Mouse (Mus musculus): ENCODE measurements around the gene Ythdf2.
"Not testable (repeated sequence)": the region's sequence is repeated elsewhere in the genome, so short reads cannot be mapped to it uniquely, and the experiment has no call there.

Ythdf2 gene

DNA sequence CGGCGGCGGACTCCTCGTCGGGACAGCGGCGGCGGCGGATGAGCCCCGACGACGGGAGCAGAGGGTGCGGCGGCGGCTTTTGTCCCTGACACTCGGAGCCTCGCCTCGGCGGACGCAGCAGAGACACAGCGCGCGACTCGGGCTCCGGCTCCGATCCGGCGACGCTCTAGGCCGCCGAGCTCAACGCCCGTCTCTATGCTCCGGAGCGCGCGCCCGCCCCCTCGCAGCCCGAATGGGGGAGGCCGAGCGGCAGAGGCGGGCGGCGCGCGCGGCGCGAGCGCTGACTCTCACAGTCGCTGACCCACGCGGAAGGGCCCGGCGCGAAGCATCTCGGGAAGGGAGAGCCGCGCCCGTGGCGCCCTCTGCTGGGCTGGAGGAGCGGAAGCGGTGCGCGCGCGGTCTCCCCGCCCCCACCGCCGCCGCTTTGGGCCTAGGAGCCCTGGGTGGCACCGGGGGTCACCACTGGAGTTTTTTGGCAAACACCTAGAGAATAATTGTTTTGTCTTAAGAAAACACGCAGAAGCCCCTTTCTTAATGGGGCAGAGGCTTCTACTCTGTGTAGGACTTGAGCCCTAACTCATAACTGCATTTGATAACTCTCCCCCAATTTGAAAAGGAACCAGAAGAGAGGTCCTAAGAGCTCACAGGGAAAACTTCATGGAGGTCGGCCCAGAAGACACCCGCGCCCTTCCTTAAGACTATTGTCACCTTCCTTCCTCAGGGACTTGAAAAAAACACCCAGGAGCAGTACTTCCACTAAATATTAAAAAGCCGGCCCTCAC lies at the start of gene Ythdf2:
Gene Ythdf2, minus strand, starts transcription at position 351 of the 782 bp plus-strand sequence.
- DNase-seq: peak; percentile 99

DNA sequence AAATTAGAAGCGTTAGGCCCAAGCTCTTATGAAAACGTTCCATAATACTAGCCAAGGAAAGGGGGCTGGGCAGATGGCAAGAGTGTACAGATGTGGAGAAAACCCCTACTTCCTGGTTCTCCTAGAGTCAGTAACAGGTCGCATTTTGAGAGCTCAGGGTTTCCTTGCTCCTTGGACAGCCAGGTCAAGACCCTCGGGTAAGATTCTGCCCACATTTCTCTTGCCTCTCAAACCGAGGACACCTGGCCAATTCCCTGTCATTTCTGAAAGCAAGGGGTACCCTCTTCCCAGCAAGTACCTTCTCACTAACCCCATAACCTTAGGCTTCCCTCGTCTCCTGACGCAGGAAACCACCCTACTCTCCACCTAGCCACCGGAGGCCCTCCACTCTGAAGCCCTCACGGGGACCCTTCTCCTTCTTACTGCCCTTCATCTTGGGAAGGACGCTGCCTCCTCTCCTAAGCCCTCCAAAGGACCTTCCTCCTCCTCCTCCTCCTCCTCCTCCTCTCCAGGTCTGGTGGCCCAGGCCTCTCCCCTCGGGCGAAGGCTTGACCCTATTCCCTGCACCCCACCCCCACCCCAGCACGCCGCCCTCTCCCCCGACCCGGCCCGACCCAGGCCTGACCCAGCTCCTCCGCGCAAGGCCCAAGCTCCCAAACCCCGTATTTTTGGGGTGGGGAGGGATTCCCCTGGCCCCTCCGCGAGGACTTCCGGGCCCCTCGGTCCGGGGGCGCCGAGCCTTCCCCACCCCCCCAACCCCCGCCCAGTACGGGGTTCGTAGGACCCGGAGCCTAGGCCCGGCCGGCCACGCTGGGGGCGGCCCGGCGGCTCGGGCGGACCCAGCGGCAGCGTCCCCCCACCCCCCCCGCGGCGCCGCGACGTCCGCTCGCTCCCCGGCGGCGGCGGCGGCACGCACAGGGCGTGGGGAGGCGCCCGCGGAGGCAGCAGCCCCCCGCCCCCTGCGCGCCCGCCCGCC lies 48.6 kb upstream of the Ythdf2 start:
- peak; percentile 16 to 73 for DNase-seq

DNA sequence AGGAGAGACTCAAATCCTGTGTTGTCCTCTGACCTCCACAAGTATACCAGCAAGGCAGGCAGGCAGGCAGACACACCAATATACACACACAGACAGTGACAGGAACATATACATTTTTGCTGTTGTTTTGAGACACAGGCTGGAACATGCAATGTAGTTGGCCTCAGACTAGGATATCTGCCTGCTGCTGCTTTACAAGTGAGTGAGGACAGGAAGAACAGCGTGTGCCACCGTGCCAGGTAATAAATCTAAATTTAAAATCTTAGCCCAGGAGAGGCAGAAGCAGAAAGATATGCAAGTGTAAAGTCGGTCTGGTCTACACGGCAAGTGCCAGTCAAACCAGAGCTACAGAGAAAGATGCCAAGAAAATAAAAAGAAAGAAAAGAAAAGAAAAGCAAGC lies 47.1 kb upstream of the Ythdf2 start:
- no peak for DNase-seq

DNA sequence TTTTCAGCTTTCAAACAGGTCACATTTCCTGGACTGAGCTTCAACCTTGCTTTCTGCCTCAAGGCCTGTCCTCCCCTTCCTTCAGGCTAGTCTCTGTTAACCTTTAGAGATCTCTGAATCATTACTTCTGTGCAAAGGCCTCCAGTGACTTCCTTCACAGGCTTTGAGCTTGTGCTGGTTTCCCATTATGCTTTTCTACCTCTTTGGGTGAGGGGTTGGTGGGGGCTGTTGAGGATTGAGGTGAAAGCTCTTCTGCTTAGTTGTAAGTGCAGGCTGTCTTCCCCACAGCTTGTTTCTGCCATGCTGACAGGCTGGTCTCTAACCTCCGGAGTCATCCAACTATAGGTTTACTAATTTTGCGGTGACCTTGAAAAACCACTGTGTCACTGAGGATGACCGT lies 44.3 kb upstream of the Ythdf2 start:
- no peak for DNase-seq

DNA sequence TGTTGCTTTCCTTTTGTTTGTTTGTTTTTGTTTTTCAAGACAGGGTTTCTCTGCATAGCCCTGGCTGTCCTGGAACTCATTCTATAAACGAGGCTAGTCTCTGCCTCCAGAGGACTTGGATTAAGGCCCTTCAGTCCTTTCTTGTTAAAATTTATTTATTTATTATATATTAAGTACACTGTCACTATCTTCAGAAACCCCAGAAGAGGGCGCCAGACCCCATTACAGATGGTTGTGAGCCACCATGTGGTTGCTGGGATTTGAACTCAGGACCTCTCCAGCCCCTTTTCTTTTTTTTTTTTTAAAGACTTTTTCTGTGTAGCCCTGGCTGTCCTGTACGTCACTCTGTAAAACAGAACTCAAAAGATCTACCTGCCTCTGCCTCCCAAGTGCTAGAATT lies 42.9 kb upstream of the Ythdf2 start:
- peak in 1 of 2 experiments; percentile 29 for DNase-seq

DNA sequence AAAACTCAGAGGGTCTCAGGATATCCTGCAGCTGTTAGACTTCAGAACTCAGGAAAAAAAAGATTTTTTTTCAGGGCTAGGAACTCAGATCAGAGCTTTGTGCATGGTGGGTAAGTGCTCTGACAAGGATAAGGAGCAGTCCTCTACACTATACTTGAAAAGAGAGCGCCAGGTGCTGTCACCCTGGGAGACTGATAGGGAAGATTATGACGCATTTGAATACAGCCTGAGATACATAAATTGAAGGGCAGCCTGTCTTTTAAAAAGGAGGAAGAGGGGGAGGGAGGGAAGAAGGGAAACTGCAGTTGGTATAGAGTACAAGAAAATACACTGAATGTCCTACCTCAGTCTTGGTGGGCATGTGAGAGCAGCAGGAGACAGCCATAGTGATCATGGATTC lies 41.5 kb upstream of the Ythdf2 start:
- DNase-seq: no peak

DNA sequence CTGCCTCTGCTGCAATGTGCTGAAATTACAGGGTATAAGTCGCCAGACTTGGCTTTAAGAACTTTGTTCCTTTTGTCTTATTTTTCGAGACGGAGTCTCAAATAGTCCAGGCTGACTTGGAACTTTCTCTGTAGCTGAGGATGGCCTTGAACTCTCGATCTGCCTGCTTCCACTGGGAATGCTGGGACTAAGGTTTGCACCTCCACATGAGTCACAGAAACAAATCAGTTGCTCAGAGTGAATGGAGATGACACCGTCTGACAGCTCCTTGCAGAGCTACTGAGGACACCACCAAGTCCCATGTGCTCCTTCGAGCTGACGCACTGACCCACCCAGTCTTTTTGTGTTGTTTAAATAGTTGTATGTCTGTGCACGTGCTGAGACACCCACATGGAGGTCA lies 41.0 kb upstream of the Ythdf2 start:
- DNase-seq: no peak

DNA sequence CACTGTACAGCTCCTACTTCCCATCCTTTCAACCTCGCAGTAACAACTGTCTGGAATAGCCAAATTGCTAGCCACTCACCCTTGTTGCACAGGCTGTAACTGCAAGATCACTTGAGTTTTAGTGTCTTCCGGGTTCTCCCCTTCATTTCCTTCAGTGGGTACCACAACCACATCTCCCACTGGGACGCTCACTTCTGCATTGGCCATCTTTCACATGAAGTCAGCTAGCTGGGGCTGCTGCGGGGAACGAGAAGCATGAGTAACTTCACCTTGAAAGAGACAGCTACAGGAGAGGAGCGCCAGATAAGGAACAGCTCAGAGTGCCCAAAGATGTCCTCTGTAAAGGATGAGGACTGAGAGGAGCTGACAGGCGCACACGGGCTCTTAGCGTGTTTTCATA lies 39.5 kb upstream of the Ythdf2 start:
- DNase-seq: no peak

DNA sequence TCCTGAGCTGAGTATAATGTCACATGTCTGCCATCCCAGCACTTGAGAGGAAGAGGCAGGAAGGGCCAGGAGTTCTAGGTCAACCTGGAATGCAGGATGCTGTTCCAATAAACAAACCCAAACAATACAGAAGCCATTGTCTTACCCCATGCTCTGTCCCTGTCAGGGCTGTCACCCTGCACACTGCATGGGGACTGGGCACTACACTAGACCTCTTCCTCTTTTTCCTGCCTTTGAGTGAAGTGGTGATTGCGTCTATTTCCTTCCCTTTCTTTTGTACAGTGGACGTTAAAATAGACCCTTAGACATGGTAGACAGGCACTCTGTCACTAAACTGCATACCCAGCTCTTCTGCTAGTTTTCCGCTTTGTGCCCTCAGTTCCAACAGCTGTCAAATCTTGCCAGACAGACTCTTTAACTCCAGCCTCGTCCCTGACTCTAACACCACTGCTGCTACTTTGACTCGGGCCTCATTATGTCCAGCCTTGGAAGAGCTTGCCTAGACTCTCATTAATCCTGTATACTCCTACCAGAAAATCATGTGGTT lies 35.4 kb upstream of the Ythdf2 start:
- no peak for DNase-seq

DNA sequence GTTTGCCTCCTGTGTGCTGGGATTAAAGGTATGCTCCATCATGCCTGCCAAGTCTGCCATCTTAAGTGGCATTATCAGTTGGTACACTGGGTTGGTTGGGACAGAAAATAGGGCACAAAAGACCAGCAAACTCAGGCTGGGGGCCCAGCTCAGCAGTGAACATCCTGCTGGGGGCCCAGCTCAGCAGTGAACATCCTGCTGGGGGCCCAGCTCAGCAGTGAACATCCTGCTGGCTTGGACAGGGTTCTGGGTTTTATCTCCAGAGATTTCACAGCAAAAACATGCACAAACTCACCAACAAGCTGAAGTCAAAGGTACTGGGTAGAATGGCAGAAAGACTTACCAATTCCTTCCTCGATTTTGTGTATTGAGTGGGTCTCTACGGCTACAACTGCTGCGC lies 33.5 kb upstream of the Ythdf2 start:
- DNase-seq: no peak

DNA sequence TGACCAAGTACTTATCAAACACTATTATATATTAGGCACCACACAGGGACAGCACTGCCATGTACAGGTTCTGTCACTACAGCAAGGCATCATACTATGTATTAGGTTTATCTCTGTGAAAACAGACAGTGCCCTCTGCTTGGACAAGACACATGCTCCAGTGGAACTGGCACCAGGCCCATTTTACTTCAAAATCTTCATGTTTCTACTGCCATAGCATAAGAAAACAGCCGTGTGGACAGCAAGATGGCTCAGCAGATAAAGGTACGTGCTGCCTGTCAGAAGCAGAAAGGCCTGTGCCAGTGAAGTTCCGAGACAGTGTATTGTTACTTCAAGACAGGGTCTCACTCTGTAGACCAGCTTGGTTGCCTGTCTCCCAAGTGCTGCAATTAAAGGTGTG lies 29.1 kb upstream of the Ythdf2 start:
- no peak for DNase-seq

DNA sequence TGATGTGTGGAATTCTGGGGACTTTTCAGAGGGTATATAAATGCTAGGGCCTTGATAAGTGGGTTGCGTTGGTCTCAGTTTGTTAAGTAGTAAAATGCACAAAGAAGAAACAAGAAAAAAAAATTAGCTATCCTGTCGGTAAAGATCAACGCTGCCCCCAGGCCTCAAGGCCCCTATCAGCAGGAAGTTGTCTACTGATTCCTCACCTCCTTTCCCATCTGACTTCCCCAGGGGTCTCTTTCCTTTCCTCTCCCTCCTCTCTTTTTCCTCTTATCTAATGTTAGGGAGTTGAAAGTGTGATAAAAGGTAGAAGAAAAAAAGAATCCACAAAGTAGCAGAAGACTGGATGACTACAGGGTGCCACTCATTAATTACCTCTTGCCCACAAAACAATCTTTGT lies 28.3 kb upstream of the Ythdf2 start:
- DNase-seq: no peak

DNA sequence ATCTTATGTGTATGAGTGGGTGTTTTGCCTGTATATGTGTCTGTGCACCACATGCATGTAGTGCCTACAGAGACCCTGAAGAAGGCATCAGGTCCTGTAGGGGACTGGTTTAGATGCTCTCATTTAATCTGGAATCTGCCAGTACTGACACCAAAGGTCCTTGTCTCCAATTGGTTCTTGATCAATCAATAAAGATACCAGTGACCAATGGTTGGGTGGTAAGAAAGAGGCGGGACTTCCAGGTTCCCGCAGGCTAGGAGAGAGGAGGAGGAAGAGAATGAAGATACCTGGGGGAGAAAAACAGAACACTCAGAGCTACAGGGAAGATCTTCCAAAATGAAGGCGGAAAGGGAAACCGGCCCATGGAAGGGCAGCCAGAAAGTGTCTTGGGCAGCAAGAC lies 26.3 kb upstream of the Ythdf2 start:
- no peak for DNase-seq

DNA sequence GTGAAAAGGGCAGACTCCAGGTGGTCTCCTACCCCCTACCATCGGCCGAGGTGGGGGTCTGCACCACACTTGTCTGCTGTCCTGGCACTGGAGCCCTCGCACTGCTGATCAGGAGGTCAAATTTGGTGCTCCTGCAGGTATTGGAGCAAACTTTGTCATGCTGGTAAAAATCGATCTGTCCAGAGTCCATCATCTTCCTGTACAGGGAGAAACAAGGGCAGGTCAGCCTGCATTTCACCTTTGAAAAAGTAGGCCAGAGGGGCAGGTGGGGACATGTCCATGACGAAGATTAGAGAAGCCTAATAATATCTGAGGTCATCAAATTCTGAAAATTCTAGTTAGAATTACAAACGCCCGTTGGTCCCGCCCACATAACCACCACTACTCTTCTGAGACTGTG lies 22.6 kb upstream of the Ythdf2 start:
- DNase-seq: no peak

DNA sequence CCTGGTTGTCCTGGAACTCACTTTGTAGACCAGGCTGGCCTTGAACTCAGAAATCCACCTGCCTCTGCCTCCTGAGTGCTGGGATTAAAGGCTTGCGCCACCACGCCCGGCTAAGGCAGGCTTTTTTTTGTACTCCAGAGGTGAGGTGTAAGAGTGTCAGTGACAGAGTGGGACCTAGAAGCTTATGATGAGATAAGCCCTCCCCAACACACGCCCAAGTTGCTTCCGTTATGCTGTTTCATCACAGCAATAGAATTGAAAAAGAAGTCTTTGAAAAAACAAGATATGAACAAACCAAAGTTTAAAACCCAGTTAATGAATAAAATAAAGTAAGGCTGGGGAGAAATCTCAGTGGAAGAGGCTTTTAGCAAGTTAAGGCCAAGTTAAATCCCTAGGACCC lies 18.3 kb upstream of the Ythdf2 start:
- no peak for DNase-seq

DNA sequence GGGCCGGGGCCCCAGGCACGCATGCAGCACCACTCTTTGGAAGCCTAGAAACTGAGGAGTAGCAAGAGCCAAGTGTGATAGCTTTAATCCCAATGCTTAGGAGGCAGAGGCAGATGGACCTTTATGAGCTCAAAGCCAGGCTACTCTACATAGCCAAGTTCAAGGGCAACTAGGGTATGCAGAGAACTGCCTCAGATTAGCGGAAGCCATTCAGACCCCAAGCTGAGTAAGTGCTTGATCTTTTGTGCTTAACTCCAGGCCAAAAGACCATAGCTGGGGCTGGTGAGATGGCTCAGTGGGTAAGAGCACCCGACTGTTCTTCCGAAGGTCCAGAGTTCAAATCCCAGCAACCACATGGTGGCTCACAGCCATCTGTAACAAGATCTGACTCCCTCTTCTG lies 9.9 kb upstream of the Ythdf2 start:
- not testable (repeated sequence) for DNase-seq

DNA sequence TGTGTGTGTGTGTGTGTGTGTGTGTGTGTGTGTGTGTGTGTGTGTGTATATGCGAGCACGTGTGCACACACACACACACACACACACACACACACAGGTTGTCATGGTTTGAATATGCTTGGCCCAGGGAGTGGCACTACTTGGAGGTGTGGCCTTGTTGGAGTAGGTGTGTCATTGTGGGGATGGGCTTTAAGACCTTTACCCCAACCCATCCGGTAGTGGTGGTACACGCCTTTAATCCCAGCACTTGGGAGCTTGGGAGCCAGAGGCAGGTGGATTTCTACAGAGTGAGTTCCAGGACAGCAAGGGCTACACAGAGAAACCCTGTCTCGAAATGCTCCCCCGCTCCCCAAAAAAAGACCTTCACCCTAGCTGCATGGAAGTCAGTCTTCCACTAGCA lies 6.3 kb upstream of the Ythdf2 start:
- not testable (repeated sequence) for DNase-seq

DNA sequence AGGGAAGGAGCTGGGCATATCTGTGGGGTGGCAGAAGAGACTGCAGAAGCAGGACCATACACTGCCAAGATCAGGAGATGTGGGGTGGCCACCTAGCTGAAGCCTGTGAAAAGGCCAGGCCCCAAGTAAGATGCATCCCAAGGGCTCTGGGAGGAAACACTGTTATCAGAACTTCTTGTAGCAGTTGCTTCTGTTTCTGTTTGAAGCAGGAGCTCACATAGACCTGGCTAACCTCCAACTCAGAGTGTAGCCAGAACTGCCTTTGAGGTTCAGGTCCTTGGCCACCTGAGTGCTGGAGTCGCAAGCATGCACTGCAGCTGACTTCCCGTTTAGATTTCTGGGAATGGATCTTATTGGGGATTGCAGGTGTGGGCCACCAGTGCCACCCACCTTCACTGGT lies 5.7 kb upstream of the Ythdf2 start:
- no peak for DNase-seq

DNA sequence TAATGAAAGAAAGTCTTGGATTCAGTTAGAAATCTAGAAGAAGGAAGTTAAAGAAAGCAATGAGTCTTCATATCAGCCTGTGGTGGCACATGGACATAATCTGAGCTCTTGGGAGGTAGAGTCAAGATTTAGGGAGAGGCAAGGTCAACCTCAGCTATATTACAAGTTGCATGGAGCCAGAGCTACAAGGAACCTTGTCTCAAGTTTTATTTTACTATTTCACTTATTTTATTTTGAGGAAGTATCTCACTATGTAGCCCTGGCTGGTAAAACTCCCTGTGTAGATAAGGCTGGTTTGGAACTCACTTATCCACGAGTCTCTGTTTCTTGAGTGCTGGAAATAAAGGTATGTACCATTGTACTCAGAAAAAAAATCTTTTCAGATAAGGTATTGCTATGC lies 4.5 kb upstream of the Ythdf2 start:
- no peak for DNase-seq

DNA sequence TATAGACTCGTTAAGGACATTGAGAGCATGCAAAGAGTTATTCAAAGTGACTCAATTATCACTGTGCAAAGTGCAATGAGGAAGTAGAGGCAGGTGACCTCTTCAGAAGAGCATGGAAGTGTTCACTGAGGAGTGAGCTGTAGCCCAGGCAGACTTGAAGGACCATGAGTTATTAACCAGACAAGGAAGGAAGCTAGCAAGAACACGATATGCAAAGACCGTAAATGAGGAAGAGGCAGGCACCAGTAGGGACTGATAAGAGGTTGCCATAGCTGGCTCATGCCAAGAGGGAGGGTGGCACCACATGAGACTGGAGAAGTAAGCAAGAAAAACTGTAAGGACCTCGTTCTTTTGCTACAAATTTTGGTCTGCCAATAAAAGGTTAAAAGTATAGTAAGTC lies 2.7 kb upstream of the Ythdf2 start:
- no peak for DNase-seq

DNA sequence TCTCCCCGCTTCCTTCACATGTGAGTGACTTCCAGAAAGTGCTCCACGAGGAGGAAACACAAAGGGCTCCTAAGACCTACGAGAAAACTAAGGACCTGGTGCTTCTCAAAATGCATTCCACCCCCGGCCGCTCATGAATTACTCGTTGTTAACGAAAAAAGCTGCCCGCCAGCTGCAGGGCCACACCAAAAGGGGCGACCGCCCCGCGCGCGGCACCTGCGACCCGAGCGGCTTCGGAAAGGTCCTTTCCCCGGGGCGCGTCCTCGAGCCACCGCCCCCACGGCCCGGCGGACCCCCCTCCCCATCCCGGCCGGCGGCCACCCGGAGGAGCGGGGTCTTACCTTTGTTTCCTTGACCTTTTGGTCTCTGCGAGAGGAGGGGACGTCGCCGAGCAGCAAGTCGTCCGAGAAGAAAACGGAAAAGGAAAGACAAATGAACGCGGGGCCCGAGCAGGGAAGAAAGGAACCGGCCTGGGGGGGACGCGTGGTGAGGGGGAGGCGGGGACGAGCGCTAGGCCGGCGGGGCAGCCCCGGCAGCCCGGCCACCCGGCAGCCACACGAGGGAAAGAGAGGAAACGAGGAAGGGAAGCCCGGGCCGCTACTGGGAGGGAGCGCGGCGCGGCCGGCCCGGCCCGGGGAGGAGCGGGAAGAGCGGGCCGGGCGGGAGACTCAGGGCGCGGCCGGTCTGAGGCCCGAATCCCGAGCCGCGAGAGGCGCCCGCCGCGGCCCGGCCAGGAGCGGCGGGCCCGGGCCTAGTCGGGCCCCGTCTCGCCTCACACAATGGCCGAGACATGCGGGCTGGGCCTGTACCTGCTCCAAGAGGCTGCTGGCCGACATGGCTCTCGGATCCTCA lies 786 bp downstream of the Ythdf2 start:
- DNase-seq: peak; percentile 44 to 53

DNA sequence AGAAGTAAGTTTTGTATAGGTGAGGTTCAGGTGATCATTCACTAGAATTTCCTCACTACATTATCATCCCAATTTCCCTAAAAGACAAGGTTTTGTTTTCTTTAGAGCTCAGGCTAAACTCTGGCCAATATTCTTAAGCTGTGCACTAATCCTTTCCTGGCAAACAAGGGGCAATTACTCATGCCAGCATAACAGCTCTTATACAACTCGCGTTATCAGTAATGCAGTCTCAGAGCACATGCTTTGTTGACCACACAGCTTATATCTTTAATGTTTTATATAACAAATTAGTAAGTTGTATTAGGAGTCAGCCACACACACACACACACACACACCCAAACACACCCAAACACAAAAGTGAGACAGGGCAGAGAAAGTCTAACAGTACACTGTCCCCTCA lies 1.8 kb downstream of the Ythdf2 start:
- peak in 1 of 2 experiments; percentile 10 for DNase-seq

DNA sequence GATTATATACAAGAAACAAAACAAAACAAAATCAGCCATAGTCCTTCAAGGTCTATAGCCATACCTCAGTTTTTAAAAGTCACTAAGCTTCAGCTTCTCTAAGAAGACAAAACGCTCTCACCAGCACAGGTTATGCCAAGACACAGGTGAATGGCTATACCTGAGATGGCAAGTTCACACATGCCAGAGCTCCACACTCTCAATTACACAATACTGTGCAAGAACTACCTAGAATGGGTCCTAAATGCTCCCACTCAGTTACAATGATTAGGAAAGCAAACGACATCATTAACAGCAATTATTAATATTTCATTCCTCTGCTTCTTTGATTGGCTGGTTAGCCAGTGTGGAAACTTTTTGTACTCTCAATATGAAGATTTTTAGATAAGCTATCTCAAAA lies 2.8 kb downstream of the Ythdf2 start:
- DNase-seq: no peak

Measured in cerebellum, postnatal 10 days (tissue).